Mouse (Mus musculus) c-Kit-negative CD71-positive TER-119-positive erythroid progenitor cells, embryonic 14.5 days (primary cell): ENCODE measurements around the gene Soga3.

ENCODE experiments used
- DNase-seq: peaks from one replicate; pipeline ENCODE4 v3.0.0-alpha.2; 2013; ENCODE audit warnings: low read depth, low spot score

Soga3 gene

DNA sequence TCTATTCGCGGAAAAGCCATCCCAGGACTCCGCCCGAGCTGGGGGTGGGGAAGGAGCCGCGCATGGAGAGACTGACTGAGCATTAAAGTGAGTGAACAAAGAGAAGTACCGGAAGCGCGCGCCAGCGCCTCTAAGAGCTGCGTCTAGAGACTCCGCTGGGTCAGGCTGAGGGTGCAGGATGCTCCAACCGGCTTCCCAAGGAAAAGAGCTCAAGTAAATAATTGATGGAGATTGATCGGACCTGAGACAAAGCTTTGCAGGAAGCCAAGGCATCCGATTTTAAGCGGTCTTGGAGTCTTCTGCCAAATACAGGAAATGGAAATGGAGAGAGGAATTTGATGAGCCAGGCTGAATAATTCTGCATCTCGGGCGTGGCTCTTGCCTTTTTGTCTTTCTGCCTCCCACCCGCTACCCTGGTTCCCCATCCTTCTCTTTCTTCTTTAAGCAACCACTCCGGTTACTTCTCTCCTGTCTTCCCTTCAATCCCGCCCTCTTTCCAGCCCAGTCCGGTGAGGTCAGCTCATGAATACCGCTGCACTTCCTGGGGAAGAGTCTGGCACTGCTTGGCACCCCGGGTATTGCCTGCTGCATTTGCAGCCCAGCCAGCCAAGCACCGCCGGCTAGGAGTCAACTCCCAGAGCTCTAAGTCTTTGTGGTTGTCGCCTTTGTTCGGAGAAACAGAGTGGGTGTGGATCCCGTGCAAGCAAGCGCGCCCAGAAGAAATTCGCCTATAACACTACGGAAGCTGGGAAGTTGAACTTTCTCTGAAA, at the start of gene Soga3:
TSS of gene Soga3 (plus strand) at position 274 of the 770 bp plus-strand sequence.
- DNase-seq: no peak

DNA sequence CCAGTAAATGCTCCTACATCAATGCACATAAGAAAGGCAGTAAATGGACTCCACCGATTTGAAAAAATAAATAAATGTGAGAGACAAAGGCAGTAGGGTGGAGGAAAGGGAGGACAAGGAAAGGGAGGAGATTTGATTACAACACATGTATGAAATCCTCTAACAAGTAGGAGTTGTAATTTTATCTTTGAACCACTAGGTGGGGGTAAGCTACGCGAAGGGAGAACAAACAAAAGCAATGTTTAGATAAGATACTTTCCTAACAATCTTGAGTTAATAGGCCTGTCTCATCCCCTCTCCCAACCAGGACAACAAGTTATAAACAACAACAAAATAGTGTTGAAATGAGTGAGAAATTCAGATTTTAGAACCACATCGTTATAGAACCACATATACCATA, 36.7 kb upstream of the Soga3 start:
- no peak for DNase-seq

DNA sequence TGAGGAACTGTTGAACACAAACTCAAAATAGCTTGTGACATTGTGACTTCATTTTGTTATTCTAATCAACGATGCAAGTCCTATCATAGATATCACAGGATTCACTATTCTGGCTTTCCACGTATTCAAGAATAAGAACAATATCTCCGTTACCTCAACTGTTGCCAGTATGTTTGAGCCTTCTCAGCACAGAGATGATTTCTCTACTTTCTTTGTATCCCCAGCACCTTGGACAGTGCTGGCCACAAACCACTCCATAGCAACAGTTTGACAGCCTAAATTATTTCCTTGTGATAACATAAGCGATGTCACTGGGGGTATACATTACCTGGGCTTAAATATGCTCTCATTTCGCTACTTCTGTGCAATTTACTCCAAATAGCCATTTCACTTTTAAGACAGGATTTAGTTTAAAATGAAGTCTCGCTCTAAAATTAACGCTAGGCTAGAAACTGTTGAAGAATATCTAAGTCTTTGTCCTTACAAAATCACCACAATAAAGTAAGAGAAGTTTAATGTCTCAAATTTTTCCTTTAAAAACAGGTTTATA, 1.0 kb upstream of the Soga3 start:
- no peak for DNase-seq

DNA sequence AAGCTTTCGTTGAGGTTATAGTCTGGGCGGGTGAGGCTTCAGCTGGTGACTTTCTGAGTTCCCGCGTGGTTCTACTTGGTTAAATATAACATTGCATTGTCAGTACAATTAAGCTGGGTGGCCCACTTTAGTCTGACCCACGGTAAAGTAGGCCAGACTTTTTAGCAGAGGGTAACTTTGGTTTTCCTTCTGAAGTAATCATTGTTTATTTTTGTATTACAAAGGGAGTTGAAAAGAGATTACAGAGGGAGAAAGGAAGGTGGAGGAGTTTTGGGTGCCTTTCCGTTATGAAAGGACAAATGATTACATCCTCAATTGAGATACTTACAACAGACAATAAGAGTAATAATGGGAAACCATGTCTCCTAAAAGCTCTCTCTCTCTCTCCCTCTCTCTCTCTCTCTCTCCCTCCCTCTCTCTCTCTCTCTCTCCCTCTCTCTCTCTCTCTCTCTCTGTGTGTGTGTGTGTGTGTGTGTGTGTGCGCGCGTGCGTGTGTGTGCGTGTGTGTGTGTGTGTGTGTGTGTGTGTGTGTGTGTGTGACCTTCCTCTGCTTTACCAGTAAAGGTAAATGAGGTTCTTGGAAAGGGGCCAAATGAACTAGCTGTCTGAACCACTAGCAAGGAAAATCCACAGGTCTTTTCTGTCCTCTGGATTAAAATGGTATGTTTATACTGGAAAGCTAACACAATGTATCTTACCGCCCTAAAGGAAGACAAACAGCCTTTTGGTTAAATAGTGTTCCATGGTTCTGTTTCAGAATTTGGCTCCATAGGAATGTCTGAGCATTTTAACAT, 1.2 kb downstream of the Soga3 start:
- no peak for DNase-seq

DNA sequence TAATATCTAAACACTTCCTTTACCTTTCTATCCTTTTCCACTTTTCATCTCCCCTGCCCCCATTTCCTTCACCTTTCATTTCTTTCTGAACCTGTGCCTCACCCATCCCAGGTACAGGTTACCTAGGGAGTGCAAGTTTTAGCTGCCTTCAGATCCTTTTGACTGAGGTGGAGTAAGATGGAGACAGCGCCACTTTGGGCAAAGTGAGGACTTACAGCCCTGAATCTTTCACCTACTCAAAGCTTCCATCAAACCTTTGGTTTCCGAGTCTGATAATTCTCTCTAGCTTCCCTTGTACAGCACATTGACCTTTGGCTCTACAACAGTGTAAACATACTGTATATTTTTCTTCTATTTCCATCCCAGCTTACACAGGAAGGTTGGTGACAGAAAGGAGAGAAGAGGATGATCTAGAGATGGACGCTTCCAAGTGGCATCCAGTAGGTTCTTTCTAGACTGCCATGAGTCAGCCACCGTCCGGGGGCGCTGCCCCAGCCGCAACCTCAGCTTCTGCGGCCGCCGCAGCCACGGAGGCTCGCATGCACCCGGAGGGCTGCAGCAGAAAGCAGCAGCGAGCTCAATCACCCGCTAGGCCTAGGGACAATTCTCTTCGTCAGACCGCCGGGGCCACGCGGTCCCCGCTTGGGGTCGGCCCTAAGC, 2.7 kb downstream of the Soga3 start:
- no peak for DNase-seq

DNA sequence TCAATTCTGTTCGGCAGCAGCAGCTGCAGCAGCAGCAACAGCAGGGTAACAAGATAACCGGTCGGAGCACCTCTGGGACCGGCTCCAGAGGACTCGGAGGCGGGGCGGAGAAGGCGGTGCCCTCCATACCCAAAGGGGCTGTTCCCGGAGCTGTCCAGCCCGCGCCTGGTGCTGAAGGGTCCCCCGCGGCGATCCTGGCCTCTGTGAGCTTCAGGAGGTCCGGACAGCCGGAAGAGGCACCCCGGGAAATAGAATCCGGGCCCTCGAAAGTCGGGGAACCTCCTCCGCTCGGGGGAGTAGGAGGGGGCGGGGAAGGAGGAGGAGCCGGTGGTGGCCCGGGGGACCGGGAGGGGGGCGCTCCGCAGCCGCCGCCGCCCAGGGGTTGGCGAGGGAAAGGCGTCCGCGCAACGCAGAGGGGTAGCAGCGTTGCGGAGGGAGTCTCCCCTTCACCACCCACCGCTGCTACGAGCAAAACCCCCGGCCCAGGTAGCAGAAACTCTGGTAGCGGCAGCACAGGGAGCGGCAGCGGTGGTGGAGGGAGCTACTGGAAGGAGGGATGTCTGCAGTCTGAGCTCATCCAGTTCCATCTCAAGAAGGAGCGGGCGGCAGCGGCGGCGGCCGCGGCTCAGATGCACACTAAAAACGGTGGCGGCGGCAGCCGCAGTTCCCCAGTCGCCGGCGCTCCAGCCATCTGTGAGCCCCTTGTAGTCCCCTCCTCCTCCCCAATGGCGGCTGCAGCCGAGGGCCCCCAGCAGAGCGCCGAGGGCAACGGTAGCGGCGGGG, 3.4 kb downstream of the Soga3 start:
- no peak for DNase-seq

DNA sequence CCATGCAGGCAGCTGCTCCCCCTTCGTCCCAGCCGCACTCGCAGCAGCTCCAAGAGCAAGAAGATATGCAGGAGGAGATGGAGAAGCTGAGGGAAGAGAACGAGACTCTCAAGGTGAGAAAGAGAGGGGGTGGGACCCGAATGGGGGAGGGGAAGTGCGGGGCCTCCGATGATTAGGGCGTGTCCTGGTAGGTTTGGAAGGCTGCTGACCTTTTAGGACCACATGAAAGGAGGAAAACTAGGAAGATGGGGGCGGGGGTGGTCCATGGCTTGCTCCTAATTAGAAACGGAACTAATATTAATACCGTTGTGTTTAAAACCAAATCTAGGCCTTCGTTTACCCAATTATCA, 4.0 kb downstream of the Soga3 start:
- no peak for DNase-seq

DNA sequence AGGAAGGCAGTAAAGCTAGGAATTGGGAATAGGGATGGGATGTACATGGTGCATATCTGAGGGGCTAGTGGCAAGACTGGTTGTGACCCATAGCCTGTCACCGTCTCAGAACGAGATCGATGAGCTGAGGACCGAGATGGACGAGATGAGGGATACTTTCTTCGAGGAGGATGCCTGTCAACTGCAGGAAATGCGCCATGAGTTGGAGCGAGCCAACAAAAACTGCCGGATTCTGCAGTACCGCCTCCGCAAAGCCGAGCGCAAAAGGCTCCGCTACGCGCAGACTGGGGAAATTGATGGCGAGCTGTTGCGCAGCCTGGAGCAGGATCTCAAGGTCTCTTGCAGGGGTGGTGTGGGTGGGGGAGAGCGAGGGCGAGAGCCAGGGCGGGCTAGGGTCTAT, 4.4 kb downstream of the Soga3 start:
- DNase-seq: no peak

DNA sequence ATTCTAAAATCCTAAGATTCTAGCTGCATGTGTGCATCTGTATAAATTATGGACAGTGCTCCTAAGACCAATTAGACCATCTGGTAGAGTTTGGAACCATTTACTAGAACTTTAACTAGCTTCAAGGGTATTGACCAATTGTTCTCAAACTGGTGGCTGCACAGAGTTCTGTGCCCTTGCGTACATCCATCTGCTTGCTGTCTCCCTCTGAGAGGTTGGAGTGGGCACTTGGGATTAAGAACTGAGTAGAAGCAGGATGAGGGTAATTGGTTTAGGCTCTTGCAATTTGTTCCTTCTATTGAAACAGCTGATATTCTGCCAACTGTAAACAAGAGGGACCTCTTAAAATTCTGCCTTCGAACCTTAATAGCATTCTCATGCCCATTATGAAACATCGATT, 11.7 kb downstream of the Soga3 start:
- DNase-seq: no peak

DNA sequence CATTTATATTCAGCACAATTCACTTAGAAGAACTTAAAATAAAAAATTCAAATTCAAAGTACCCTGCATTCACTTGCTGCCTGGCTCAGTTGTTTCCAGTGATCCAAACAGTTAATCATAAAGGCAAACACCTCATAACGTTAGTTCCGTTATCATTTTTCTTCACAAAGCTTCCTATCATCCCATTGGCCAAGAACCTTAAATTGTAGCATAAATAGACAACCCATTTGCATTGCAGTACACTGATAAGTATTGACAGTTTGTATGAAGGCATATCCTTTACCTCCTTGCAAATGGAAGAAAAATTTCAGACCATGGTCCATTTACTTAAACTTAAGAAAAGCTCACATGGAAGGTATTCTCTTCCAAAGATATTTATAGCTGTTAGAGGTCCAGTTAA, 18.0 kb downstream of the Soga3 start:
- no peak for DNase-seq

DNA sequence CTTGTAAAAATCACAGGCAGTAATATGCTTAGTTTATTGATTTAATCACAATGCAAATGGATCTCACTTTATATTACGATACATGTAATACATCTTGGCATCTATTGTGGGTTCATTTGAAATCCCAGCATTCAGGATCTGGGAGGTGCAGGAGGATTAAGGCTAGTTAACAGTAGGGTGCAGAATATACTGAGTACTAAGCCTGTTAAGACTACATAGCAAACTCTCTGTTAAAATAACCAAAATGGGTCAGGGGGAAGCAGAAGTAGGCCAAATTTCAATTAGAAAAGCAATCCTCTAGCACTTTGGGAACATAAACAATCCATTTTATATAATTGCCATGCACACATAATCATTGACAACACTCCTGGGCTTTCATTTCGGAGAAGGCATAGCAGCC, 30.1 kb downstream of the Soga3 start:
- DNase-seq: no peak

DNA sequence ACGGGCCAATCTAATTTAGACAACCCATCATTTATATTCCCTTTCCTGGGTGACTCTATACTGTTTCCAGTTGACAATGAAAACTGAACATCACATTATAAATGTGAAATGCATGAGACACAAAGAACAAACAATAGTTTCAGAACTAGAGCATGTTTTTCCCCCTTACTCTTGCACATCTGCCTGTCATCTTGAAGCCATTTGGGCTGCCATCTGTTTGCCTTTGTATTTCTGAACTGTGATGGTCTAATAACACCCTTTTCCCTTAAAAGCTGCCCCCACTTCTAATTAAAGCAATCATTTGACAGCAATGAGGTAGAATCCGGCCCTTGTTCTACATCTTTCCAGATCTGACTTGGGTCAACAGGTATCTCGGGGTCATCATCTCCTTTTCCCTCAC, 32.0 kb downstream of the Soga3 start:
- DNase-seq: no peak

DNA sequence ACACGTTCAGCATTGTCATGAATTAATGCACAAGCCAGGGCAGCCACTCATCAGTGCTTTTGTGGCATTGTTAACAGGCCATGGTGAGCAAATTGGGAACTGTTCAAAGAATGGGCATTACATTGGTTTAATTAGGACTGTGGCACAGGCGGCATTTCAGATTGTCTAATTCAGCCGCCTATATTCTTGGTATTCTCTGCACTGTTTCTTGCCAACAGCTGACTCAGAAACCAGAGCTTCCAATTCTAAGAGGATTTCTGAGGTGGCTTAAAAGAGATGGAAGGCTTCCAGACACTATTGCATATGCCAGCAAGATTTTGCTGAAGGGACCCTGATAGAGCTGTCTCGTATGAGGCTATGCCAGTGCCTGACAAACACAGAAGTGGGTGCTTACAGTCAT, 33.2 kb downstream of the Soga3 start:
- no peak for DNase-seq

DNA sequence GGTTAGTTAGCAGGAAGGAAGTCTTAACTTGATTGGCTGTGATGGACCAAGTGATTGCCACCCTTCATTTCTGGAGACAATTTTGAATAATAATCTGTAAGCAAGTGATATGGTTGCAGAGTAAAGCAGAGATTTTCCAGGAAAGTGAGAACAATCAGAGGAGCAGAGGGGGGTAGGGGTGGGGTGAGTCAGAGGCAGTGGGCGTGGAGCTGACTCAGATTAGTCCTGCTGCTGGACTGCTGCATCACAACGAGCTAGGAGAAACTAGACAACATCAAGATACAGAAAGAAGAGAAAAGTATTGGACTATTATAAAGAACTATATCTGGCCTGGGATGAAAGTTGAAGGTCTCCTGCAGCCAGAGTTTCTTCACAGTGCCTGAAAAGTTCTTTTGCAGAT, 34.4 kb downstream of the Soga3 start:
- DNase-seq: no peak

DNA sequence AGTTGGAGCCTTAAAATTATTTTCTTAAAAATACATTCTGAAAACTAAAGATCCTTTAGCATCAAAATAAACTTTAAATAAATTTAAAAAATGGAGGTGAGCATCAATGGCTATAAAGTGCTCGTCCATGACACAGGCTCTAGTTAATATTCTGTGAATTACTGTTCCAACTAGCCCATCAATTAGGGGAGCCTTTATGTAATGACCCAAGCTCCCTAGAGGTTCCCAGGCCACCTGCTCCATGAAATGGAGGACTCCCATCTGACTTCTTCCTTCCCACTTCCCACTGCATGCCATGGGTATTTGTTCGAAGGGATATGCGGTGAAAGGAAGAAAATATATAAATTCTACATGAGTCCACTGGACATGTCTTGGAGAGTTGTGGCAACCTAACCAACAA, 36.6 kb downstream of the Soga3 start:
- no peak for DNase-seq

DNA sequence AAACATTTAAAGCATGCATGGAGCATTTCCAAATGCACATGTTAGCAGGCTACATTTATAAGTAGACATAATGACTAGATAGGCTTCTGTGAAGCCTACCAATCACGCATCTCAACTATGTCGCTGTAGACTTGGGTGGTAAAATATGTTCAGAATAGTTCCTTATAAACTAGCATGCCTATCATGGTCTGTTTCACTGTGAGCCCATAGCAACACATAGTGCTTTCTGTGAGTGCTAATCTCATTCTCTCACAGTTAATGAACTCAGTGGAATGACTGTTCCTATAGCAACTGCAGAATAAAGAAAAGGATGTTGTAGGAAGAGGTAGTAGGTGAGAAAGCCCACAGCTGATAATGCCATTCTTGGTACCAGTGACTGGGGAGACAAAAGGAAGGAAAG, 37.4 kb downstream of the Soga3 start:
- DNase-seq: no peak

DNA sequence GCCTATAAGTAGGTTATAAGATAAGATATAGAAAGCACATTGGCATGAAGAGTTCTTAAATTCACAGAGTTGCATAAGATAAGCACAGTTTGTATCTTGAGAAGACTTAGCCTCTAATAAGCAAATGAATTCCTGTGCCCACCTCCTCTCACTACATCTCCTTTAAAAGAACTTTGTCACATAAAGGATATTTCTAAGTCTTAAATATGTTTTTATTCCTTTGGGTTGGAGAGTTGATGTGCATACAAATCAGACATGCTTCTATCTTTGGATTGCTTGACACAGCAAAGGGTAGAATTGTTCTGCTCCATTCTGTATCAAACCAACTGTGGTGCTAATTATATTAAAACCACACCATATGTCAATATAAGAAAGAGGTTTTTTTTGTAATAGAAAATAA, 50.1 kb downstream of the Soga3 start:
- DNase-seq: no peak

DNA sequence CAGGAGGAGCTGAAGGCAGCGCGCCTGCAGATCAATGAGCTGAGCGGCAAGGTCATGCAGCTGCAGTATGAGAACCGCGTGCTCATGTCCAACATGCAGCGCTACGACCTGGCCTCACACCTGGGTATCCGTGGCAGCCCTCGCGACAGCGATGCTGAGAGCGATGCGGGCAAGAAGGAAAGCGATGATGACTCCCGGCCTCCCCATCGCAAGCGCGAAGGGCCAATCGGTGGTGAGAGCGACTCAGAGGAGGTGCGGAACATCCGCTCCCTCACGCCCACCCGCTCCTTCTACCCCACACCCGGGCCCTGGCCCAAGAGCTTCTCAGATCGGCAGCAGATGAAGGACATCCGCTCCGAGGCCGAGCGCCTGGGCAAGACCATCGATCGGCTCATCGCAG, 53.2 kb downstream of the Soga3 start:
- no peak for DNase-seq

DNA sequence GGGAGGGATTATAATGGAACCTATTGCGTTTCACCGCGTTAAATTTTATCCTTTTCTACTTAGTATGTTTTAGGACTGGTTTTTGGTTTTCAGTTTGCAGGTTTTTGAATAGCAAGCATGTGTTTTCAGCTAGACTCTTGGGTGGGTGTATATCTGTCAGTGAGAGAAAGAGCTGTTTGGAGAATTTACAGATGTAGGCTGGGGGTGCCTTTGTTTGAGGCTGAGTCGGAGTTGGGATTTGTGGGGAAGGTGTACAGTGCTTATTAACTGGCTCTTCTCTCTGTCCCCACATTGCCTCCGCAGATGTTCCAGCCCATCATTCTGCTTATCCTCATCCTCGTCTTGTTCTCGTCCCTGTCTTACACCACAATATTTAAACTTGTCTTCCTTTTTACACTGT, 55.0 kb downstream of the Soga3 start, which contains the start of gene Gm49353:
TSS of gene Gm49353 (plus strand) at position 313 of the 400 bp plus-strand sequence.
- DNase-seq: no peak

DNA sequence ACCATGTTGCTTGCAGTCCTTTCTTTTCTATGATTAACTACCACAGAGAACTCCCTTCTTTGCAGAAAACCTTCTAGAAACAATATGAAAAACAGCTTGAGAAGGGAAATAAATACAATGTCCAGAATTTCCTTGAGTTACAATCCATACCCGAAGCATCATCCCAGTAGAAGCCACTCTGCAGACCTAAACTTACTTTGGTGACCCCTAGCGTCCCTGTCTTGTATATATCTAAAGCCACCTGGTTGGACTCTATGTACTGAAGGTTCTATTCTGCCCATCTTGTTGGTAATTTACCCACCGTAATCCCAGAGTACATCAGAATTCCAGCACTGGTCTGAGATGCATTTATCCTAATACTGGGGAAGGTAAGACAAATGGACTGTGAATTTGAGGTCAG, 56.2 kb downstream of the Soga3 start:
- no peak for DNase-seq

DNA sequence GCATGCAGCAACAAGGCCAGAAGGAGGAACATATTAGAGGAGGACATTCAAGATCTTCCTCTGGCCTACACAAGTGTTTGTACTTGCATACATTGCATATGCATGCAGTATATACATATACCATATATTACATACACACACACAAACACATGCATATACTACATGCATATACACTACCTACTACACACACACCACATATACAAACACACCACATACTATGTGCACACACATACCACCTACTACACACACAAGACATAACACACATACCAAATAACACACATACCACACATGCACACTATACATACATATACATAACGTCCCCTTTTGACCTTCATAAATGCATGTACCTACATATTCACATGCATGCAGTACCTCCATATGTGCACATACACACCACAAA, 57.0 kb downstream of the Soga3 start:
- no peak for DNase-seq

DNA sequence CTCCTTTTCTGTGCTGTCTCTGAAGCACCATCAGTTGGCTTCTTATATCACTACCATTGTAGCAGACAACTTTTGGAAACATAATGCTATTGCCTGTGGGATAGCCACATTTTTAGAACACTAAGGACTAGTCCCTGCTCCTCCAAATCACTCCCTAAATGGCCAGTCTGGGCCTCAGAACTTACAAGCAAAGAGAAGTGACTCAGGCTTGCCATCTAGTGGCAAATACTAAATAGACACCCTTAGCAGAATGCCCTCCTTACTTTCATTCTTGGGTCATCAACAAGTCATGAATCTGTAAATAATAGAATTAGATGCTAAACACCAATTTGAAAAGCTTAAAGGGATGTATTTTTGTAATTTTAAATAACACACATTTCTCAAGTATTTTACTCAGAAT, 63.1 kb downstream of the Soga3 start:
- no peak for DNase-seq
